Mouse (Mus musculus): ENCODE results near the gene Kcnh8. TPM values are rescaled to one million over a fixed set of nuclear protein-coding genes. Genes with fewer than 3 reads are reported as not detected.

Gene Kcnh8
- total and polyA plus RNA-seq, 3 experiments: 0.06 TPM; not detected in 2

GRCm38 (mm10) chr17:52649186-52649585 lies 46.7 kb downstream of the Kcnh8 start:
- H3K27ac ChIP-seq: no peak overlapping the region
- H3K27me3 ChIP-seq (ENCODE audit: control insufficient read depth, insufficient read depth, low read length): no peaks in the 10 kb centered on the region
- H3K4me3 ChIP-seq: no peak overlapping the region
- TF ChIP-seq POLR2A (IDR thresholded peaks at IDR 0.05; ENCODE audit: insufficient read depth, low read depth, low read length) (no peak), CTCF (IDR thresholded peaks at IDR 0.05) (peak; percentile 41)
- no peak for DNase-seq
- intact Hi-C loops (cut with DNase I): no loop called here
- no peak overlapping the region for H3K9ac ChIP-seq (ENCODE audit: low read depth, low read length)
- H3K36me3 ChIP-seq (ENCODE audit: control insufficient read depth, insufficient read depth, low read length): no peaks in the 10 kb centered on the region
- H3K79me2 ChIP-seq (replicated peaks; ENCODE audit: control insufficient read depth, insufficient read depth, low read length): no peaks in the 10 kb centered on the region
- no peaks in the 10 kb centered on the region for H3K4me1 ChIP-seq (ENCODE audit: control insufficient read depth, insufficient read depth, low read length)

- intact Hi-C loops (cut with DNase I): no loop called here
- H3K27ac ChIP-seq: no peak overlapping the region
- H3K36me3 ChIP-seq (ENCODE audit: control insufficient read depth, insufficient read depth, low read length): no peaks in the 10 kb centered on the region
- no peaks in the 10 kb centered on the region for H3K4me1 ChIP-seq (ENCODE audit: control insufficient read depth, insufficient read depth, low read length)
- DNase-seq: no peak
- H3K9ac ChIP-seq (ENCODE audit: low read depth, low read length): no peak overlapping the region
- H3K27me3 ChIP-seq (ENCODE audit: control insufficient read depth, insufficient read depth, low read length): no peaks in the 10 kb centered on the region
- no peaks in the 10 kb centered on the region for H3K79me2 ChIP-seq (replicated peaks; ENCODE audit: control insufficient read depth, insufficient read depth, low read length)
- TF ChIP-seq POLR2A (IDR thresholded peaks at IDR 0.05; ENCODE audit: insufficient read depth, low read depth, low read length) (no peak), EP300 (IDR thresholded peaks at IDR 0.05; ENCODE audit: insufficient read depth, low read depth, low read length) (no peak)
- no peak overlapping the region for H3K4me3 ChIP-seq
Observed at GRCm38 (mm10) chr17:52691988-52692387, 89.5 kb downstream of the Kcnh8 start.

DNA sequence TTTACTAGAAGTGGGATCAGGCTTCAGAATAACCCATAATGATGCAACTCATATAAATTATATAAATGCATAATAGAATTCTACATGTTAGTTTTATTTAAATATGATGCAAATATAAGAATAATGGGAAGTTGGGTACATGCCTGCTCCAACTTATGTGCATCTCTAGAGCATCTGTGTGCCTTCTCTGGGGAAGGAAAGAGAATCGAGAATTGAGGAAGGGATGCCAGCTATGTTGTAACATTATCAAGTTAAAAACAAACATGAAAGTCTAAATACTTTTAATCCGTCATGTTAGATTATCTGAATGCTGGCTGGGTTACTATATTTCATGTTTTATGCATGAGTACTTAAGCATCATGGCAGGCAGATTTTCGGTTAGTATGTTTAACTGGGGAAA lies 99.4 kb downstream of the Kcnh8 start:
- H3K9ac ChIP-seq (ENCODE audit: low read depth, low read length): no peak overlapping the region
- TF ChIP-seq EP300 (IDR thresholded peaks at IDR 0.05; ENCODE audit: insufficient read depth, low read depth, low read length) (no peak), CTCF (IDR thresholded peaks at IDR 0.05) (no peak), POLR2A (IDR thresholded peaks at IDR 0.05; ENCODE audit: insufficient read depth, low read depth, low read length) (no peak)
- no peaks in the 10 kb centered on the region for H3K36me3 ChIP-seq (ENCODE audit: control insufficient read depth, insufficient read depth, low read length)
- 63% methylated on average over 3 of the region's 3 CpGs for WGBS
- no peak overlapping the region for H3K27ac ChIP-seq
- no peaks in the 10 kb centered on the region for H3K4me1 ChIP-seq (ENCODE audit: control insufficient read depth, insufficient read depth, low read length)
- no peak for DNase-seq
- intact Hi-C loops (cut with DNase I): no loop called here
- H3K4me3 ChIP-seq: no peak overlapping the region
- no peaks in the 10 kb centered on the region for H3K27me3 ChIP-seq (ENCODE audit: control insufficient read depth, insufficient read depth, low read length)
- H3K79me2 ChIP-seq (replicated peaks; ENCODE audit: control insufficient read depth, insufficient read depth, low read length): no peaks in the 10 kb centered on the region

- no peaks in the 10 kb centered on the region for H3K36me3 ChIP-seq (ENCODE audit: control insufficient read depth, insufficient read depth, low read length)
- H3K27ac ChIP-seq: no peak overlapping the region
- DNase-seq: no peak
- no peaks in the 10 kb centered on the region for H3K4me1 ChIP-seq (ENCODE audit: control insufficient read depth, insufficient read depth, low read length)
- no peaks in the 10 kb centered on the region for H3K27me3 ChIP-seq (ENCODE audit: control insufficient read depth, insufficient read depth, low read length)
- TF ChIP-seq EP300 (IDR thresholded peaks at IDR 0.05; ENCODE audit: insufficient read depth, low read depth, low read length) (no peak), CTCF (IDR thresholded peaks at IDR 0.05) (no peak), POLR2A (IDR thresholded peaks at IDR 0.05; ENCODE audit: insufficient read depth, low read depth, low read length) (no peak)
- WGBS: 18% methylated on average over 1 of the region's 1 CpGs
- no peaks in the 10 kb centered on the region for H3K79me2 ChIP-seq (replicated peaks; ENCODE audit: control insufficient read depth, insufficient read depth, low read length)
- H3K4me3 ChIP-seq: no peak overlapping the region
- no peak overlapping the region for H3K9ac ChIP-seq (ENCODE audit: low read depth, low read length)
- intact Hi-C loops (cut with DNase I): no loop called here
Observed at GRCm38 (mm10) chr17:52712319-52712718, 109.8 kb downstream of the Kcnh8 start.

DNA sequence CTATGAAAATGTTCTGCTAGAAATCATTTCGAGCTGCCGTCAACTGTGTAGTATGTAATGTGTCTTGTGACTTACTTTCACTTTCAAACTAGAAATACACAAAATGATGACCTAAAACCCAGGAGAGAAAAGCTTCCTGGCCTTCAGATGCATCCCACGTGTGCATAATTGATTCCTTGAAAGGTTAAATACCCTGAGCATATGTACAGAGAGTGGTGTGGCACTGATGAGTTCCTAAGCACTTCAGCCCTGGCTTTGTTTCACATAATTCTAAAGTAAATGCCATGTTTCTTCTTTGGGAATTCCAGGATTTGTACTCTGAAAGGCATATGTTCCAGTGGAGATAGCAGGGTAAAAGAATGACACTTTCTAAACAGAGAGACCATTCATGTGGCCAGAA lies 119.7 kb downstream of the Kcnh8 start:
- H3K36me3 ChIP-seq (ENCODE audit: control insufficient read depth, insufficient read depth, low read length): no peaks in the 10 kb centered on the region
- TF ChIP-seq CTCF (IDR thresholded peaks at IDR 0.05) (no peak), EP300 (IDR thresholded peaks at IDR 0.05; ENCODE audit: insufficient read depth, low read depth, low read length) (no peak), POLR2A (IDR thresholded peaks at IDR 0.05; ENCODE audit: insufficient read depth, low read depth, low read length) (no peak)

GRCm38 (mm10) chr17:52728806-52729205 lies 126.3 kb downstream of the Kcnh8 start:
- H3K4me3 ChIP-seq: no peak overlapping the region
- no peaks in the 10 kb centered on the region for H3K79me2 ChIP-seq (replicated peaks; ENCODE audit: control insufficient read depth, insufficient read depth, low read length)
- no peak for DNase-seq
- no peaks in the 10 kb centered on the region for H3K27me3 ChIP-seq (ENCODE audit: control insufficient read depth, insufficient read depth, low read length)
- intact Hi-C loops (cut with DNase I): no loop called here
- no peak overlapping the region for H3K27ac ChIP-seq
- H3K9ac ChIP-seq (ENCODE audit: low read depth, low read length): no peak overlapping the region
- 44% methylated on average over 2 of the region's 2 CpGs for WGBS
- no peak for TF ChIP-seq EP300 (IDR thresholded peaks at IDR 0.05; ENCODE audit: insufficient read depth, low read depth, low read length)
- TF ChIP-seq POLR2A (IDR thresholded peaks at IDR 0.05; ENCODE audit: insufficient read depth, low read depth, low read length): no peak
- no peak for TF ChIP-seq CTCF (IDR thresholded peaks at IDR 0.05)
- no peaks in the 10 kb centered on the region for H3K4me1 ChIP-seq (ENCODE audit: control insufficient read depth, insufficient read depth, low read length)
- no peaks in the 10 kb centered on the region for H3K36me3 ChIP-seq (ENCODE audit: control insufficient read depth, insufficient read depth, low read length)

More for the DNA sequence above, 119.7 kb downstream of the Kcnh8 start:
- intact Hi-C loops (cut with DNase I): no loop called here
- Histone ChIP-seq H3K4me3 (no peak overlapping the region), H3K27me3 (ENCODE audit: control insufficient read depth, insufficient read depth, low read length) (no peaks in the 10 kb centered on the region), H3K9ac (ENCODE audit: low read depth, low read length) (no peak overlapping the region), H3K79me2 (replicated peaks; ENCODE audit: control insufficient read depth, insufficient read depth, low read length) (no peaks in the 10 kb centered on the region), H3K4me1 (ENCODE audit: control insufficient read depth, insufficient read depth, low read length) (no peaks in the 10 kb centered on the region), H3K27ac (no peak overlapping the region)
- 62% methylated on average over 3 of the region's 3 CpGs for WGBS
- no peak for DNase-seq
